Mouse (Mus musculus) bone marrow, adult 2 months (tissue): ENCODE results near the gene Snx9. TPM values are rescaled to one million over a fixed set of nuclear protein-coding genes. Genes with fewer than 3 reads are reported as not detected.
A peak's percentile ranks its signal among the peaks of the same experiment; 100 is the strongest.

ENCODE experiments used
- H3K27ac ChIP-seq: fragments of 200-500 bp; 2 replicates; pipeline ENCODE4 v1.5.1; 2012; ENCODE audit warnings: low read depth, mild to moderate bottlenecking, control low read depth, inconsistent platforms, low read length; ENCODE audit not compliant: control insufficient read depth, poor library complexity, insufficient read depth
- H3K4me1 ChIP-seq: fragments of 200-500 bp; 2 replicates; pipeline ENCODE4 v1.6.1; 2011; ENCODE audit warnings: low read length; ENCODE audit not compliant: control insufficient read depth, insufficient read depth
- H3K4me3 ChIP-seq: fragments of 200-500 bp; replicated peaks from 2 replicates; pipeline ENCODE3; 2011; ENCODE audit warnings: mild to moderate bottlenecking, low read depth, low read length, control low read depth; ENCODE audit not compliant: control insufficient read depth
- CTCF ChIP-seq: fragments of 200-500 bp; IDR thresholded peaks from 2 replicates; pipeline ENCODE4 v1.5.1; 2011; ENCODE audit warnings: low read length, control low read depth; ENCODE audit not compliant: control insufficient read depth, insufficient read depth
- POLR2A ChIP-seq: fragments of 200-500 bp; IDR thresholded peaks from 2 replicates; pipeline ENCODE4 v1.6.1; 2011; ENCODE audit warnings: low read depth, mild to moderate bottlenecking, control low read depth, low read length, borderline replicate concordance; ENCODE audit not compliant: control insufficient read depth
- WGBS: fragments of 180-500 bp; shearing (Covaris S2); methylation state at CpG from one replicate; pipeline ENCODE4 v1.1.7; 2018; 5-methylcytosine and 5-hydroxymethylcytosine counted together
- polyA plus RNA-seq: library from polyadenylated mRNA; stranded (reverse); fragments of >200 nt; gene quantifications from 2 replicates; pipeline ENCODE4 v1.2.4, GENCODE M21; 2011; ENCODE audit warnings: low replicate concordance; ENCODE audit not compliant: missing spikeins, insufficient read depth, insufficient read length

Snx9 gene
- polyA plus RNA-seq, 1 experiment, result 16.6 TPM

GRCm38 (mm10) chr17:5842988-5843640 is 2.0 kb downstream of the Snx9 start:
- Histone ChIP-seq H3K27ac (0 out of 2 replicates have a peak overlapping the region, but pooled peaks have one; percentile 10), H3K4me3 (no peak overlapping the region), H3K4me1 (peaks cover 1% of the 10 kb centered on the region)
- WGBS, result 63% methylated on average over 9 of the region's 9 CpGs
- TF ChIP-seq CTCF (no peak), POLR2A (no peak)

- Histone ChIP-seq H3K27ac (no peak overlapping the region), H3K4me3 (no peak overlapping the region), H3K4me1 (peaks cover 1% of the 10 kb centered on the region)
- TF ChIP-seq POLR2A (no peak), CTCF (no peak)
- 90% methylated on average over 7 of the region's 7 CpGs for WGBS
These were observed 2.5 kb downstream of the Snx9 start for GRCm38 (mm10) chr17:5843641-5843990.

GRCm38 (mm10) chr17:5845376-5845775 is 4.2 kb downstream of the Snx9 start:
- TF ChIP-seq CTCF, result no peak
- TF ChIP-seq POLR2A, result no peak
- Histone ChIP-seq H3K27ac (no peak overlapping the region), H3K4me3 (no peak overlapping the region), H3K4me1 (peaks cover 3% of the 10 kb centered on the region)
- 80% methylated on average over 4 of the region's 4 CpGs for WGBS

GRCm38 (mm10) chr17:5846101-5846500 is 5.0 kb downstream of the Snx9 start:
- 85% methylated on average over 8 of the region's 8 CpGs for WGBS
- Histone ChIP-seq H3K4me3 (no peak overlapping the region), H3K27ac (no peak overlapping the region), H3K4me1 (peaks cover 3% of the 10 kb centered on the region)
- TF ChIP-seq CTCF (no peak), POLR2A (no peak)

GRCm38 (mm10) chr17:5848706-5849415 is 7.7 kb downstream of the Snx9 start:
- H3K4me1 ChIP-seq, result peaks cover 1% of the 10 kb centered on the region; the same call in 1 of the 2 replicates
- no peak overlapping the region for H3K27ac ChIP-seq
- TF ChIP-seq CTCF (no peak), POLR2A (no peak)
- no peak overlapping the region for H3K4me3 ChIP-seq
- 72% methylated on average over 10 of the region's 10 CpGs for WGBS

GRCm38 (mm10) chr17:5849421-5849910 is 8.3 kb downstream of the Snx9 start:
- TF ChIP-seq CTCF (no peak), POLR2A (no peak)
- 32% methylated on average over 18 of the region's 18 CpGs for WGBS
- H3K27ac ChIP-seq, result peak overlapping the region; percentile 40; the same call in 1 of the 2 replicates
- H3K4me3 ChIP-seq, result no peak overlapping the region
- H3K4me1 ChIP-seq, result peaks cover 1% of the 10 kb centered on the region; the same call in 1 of the 2 replicates

- 93% methylated on average over 3 of the region's 3 CpGs for WGBS
- TF ChIP-seq CTCF, result no peak
- TF ChIP-seq POLR2A, result no peak
- peaks cover 1% of the 10 kb centered on the region; the same call in 1 of the 2 replicates for H3K4me1 ChIP-seq
- H3K27ac ChIP-seq, result no peak overlapping the region
- no peak overlapping the region for H3K4me3 ChIP-seq
These were observed 8.9 kb downstream of the Snx9 start for GRCm38 (mm10) chr17:5850031-5850430.

GRCm38 (mm10) chr17:5850476-5850875 is 9.3 kb downstream of the Snx9 start:
- Histone ChIP-seq H3K4me3 (no peak overlapping the region), H3K27ac (no peak overlapping the region), H3K4me1 (peaks cover 1% of the 10 kb centered on the region; the same call in 1 of the 2 replicates)
- TF ChIP-seq CTCF, result no peak
- TF ChIP-seq POLR2A, result no peak
- 85% methylated on average over 3 of the region's 3 CpGs for WGBS
